Mouse (Mus musculus): ENCODE results near the gene Arhgef18.

DNA sequence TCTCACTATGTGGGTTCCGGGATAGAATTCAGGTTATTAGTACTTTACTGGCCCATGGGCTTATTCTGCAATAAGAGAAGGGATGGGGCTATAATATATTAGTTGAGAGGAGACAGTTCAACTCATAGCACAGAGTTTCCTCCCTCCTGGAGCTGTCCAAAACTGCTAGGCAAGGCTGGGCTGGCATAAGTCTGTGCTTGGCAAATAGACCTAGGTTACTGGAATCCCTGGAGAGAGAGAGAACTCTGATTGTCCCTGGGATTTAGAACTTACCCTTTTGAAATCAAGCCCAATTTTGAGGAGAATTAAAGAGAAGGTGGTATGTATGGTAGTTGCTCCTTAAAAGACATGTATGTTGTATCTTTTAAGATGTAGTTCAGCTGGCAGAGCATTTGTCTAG is 3.3 kb upstream of the Arhgef18 start:
- no peak for TF ChIP-seq POLR2A (IDR thresholded peaks at IDR 0.05; ENCODE audit: low read depth, low read length)
- no peak for TF ChIP-seq CTCF (IDR thresholded peaks at IDR 0.05; ENCODE audit: borderline replicate concordance, insufficient read depth, low read length)

Data from embryonic fibroblast, embryonic 13.5 days (primary cell).